Mouse (Mus musculus): ENCODE data around the gene Abr. TPM values are rescaled to one million over a fixed set of nuclear protein-coding genes. Genes with fewer than 3 reads are reported as not detected.

The Abr gene
- polyA plus RNA-seq, 1 experiment from 2014 or later, result 21.6 TPM

GRCm38 (mm10) chr11:76482697-76483096 lies 139.4 kb downstream of the Abr start:
- Histone ChIP-seq H3K36me3 (ENCODE audit: control insufficient read depth, insufficient read depth, low read length) (peaks cover 5% of the 10 kb centered on the region), H3K9ac (ENCODE audit: low read length) (peak overlapping the region; percentile 36), H3K4me2 (ENCODE audit: low read depth, low read length) (no peak overlapping the region), H3K4me1 (replicated peaks; ENCODE audit: control insufficient read depth, insufficient read depth, low read length) (peaks cover 18% of the 10 kb centered on the region), H3K27me3 (ENCODE audit: control insufficient read depth, insufficient read depth, low read depth, low read length) (no peaks in the 10 kb centered on the region), H3K4me3 (ENCODE audit: low read length) (no peak overlapping the region), H3K27ac (ENCODE audit: low read length) (peak overlapping the region; percentile 90), H3K9me3 (ENCODE audit: control insufficient read depth, low read length) (no peaks in the 10 kb centered on the region)
- peak; percentile 10; the same call in 1 of the 2 replicates for ATAC-seq (ENCODE audit: low read depth)
- 35% methylated on average over 5 of the region's 5 CpGs for WGBS

- ATAC-seq (ENCODE audit: low read depth), result no peak
- H3K4me1 ChIP-seq (replicated peaks; ENCODE audit: control insufficient read depth, insufficient read depth, low read length), result peaks cover 18% of the 10 kb centered on the region
- H3K9ac ChIP-seq (ENCODE audit: low read length), result 0 out of 2 replicates have a peak overlapping the region, but pooled peaks have one; percentile 8
- no peaks in the 10 kb centered on the region for H3K9me3 ChIP-seq (ENCODE audit: control insufficient read depth, low read length)
- H3K4me3 ChIP-seq (ENCODE audit: low read length), result no peak overlapping the region
- no peaks in the 10 kb centered on the region for H3K27me3 ChIP-seq (ENCODE audit: control insufficient read depth, insufficient read depth, low read depth, low read length)
- no peak overlapping the region for H3K4me2 ChIP-seq (ENCODE audit: low read depth, low read length)
- 59% methylated on average over 5 of the region's 5 CpGs for WGBS
- peak overlapping the region; percentile 90; the same call in 1 of the 2 replicates for H3K27ac ChIP-seq (ENCODE audit: low read length)
- H3K36me3 ChIP-seq (ENCODE audit: control insufficient read depth, insufficient read depth, low read length), result peaks cover 5% of the 10 kb centered on the region
Observed at GRCm38 (mm10) chr11:76482183-76482582, 139.9 kb downstream of the Abr start.

- Histone ChIP-seq H3K27ac (ENCODE audit: low read length) (no peak overlapping the region), H3K27me3 (ENCODE audit: control insufficient read depth, insufficient read depth, low read depth, low read length) (no peaks in the 10 kb centered on the region), H3K9ac (ENCODE audit: low read length) (no peak overlapping the region), H3K36me3 (ENCODE audit: control insufficient read depth, insufficient read depth, low read length) (peaks cover 7% of the 10 kb centered on the region), H3K4me3 (ENCODE audit: low read length) (no peak overlapping the region), H3K9me3 (ENCODE audit: control insufficient read depth, low read length) (no peaks in the 10 kb centered on the region), H3K4me1 (replicated peaks; ENCODE audit: control insufficient read depth, insufficient read depth, low read length) (peaks cover 25% of the 10 kb centered on the region), H3K4me2 (ENCODE audit: low read depth, low read length) (no peak overlapping the region)
- WGBS, result 90% methylated on average over 4 of the region's 4 CpGs
- no peak for ATAC-seq (ENCODE audit: low read depth)
Observed at GRCm38 (mm10) chr11:76479729-76480128, 142.4 kb downstream of the Abr start.

GRCm38 (mm10) chr11:76478676-76479655 lies 143.1 kb downstream of the Abr start:
- Histone ChIP-seq H3K36me3 (ENCODE audit: control insufficient read depth, insufficient read depth, low read length) (peaks cover 7% of the 10 kb centered on the region), H3K27me3 (ENCODE audit: control insufficient read depth, insufficient read depth, low read depth, low read length) (no peaks in the 10 kb centered on the region), H3K9ac (ENCODE audit: low read length) (no peak overlapping the region), H3K9me3 (ENCODE audit: control insufficient read depth, low read length) (no peaks in the 10 kb centered on the region), H3K4me2 (ENCODE audit: low read depth, low read length) (no peak overlapping the region), H3K4me3 (ENCODE audit: low read length) (no peak overlapping the region), H3K27ac (ENCODE audit: low read length) (no peak overlapping the region), H3K4me1 (replicated peaks; ENCODE audit: control insufficient read depth, insufficient read depth, low read length) (peaks cover 21% of the 10 kb centered on the region)
- 84% methylated on average over 13 of the region's 13 CpGs for WGBS
- no peak for ATAC-seq (ENCODE audit: low read depth)

GRCm38 (mm10) chr11:76477095-76477525 lies 145.0 kb downstream of the Abr start:
- H3K4me1 ChIP-seq (replicated peaks; ENCODE audit: control insufficient read depth, insufficient read depth, low read length), result peaks cover 6% of the 10 kb centered on the region; the same call in 1 of the 2 replicates
- WGBS, result 26% methylated on average over 5 of the region's 5 CpGs
- no peak overlapping the region for H3K4me2 ChIP-seq (ENCODE audit: low read depth, low read length)
- no peak overlapping the region for H3K4me3 ChIP-seq (ENCODE audit: low read length)
- no peak overlapping the region for H3K27ac ChIP-seq (ENCODE audit: low read length)
- peak; percentile 67 for ATAC-seq (ENCODE audit: low read depth)
- no peaks in the 10 kb centered on the region for H3K9me3 ChIP-seq (ENCODE audit: control insufficient read depth, low read length)
- no peaks in the 10 kb centered on the region for H3K27me3 ChIP-seq (ENCODE audit: control insufficient read depth, insufficient read depth, low read depth, low read length)
- H3K36me3 ChIP-seq (ENCODE audit: control insufficient read depth, insufficient read depth, low read length), result peaks cover 7% of the 10 kb centered on the region
- no peak overlapping the region for H3K9ac ChIP-seq (ENCODE audit: low read length)

- peaks cover 8% of the 10 kb centered on the region for H3K36me3 ChIP-seq (ENCODE audit: control insufficient read depth, insufficient read depth, low read length)
- no peaks in the 10 kb centered on the region for H3K9me3 ChIP-seq (ENCODE audit: control insufficient read depth, low read length)
- peak; percentile 29; the same call in 1 of the 2 replicates for ATAC-seq (ENCODE audit: low read depth)
- no peaks in the 10 kb centered on the region for H3K27me3 ChIP-seq (ENCODE audit: control insufficient read depth, insufficient read depth, low read depth, low read length)
- H3K4me3 ChIP-seq (ENCODE audit: low read length), result no peak overlapping the region
- H3K4me2 ChIP-seq (ENCODE audit: low read depth, low read length), result no peak overlapping the region
- H3K27ac ChIP-seq (ENCODE audit: low read length), result no peak overlapping the region
- peaks cover 6% of the 10 kb centered on the region; the same call in 1 of the 2 replicates for H3K4me1 ChIP-seq (replicated peaks; ENCODE audit: control insufficient read depth, insufficient read depth, low read length)
- 39% methylated on average over 8 of the region's 8 CpGs for WGBS
- no peak overlapping the region for H3K9ac ChIP-seq (ENCODE audit: low read length)
Observed at GRCm38 (mm10) chr11:76476376-76477094, 145.6 kb downstream of the Abr start.

- H3K4me3 ChIP-seq (ENCODE audit: low read length), result no peak overlapping the region
- peaks cover 4% of the 10 kb centered on the region for H3K36me3 ChIP-seq (ENCODE audit: control insufficient read depth, insufficient read depth, low read length)
- H3K4me2 ChIP-seq (ENCODE audit: low read depth, low read length), result no peak overlapping the region
- H3K27ac ChIP-seq (ENCODE audit: low read length), result no peak overlapping the region
- 29% methylated on average over 5 of the region's 5 CpGs for WGBS
- H3K27me3 ChIP-seq (ENCODE audit: control insufficient read depth, insufficient read depth, low read depth, low read length), result no peaks in the 10 kb centered on the region
- no peaks in the 10 kb centered on the region for H3K9me3 ChIP-seq (ENCODE audit: control insufficient read depth, low read length)
- H3K4me1 ChIP-seq (replicated peaks; ENCODE audit: control insufficient read depth, insufficient read depth, low read length), result peaks cover 28% of the 10 kb centered on the region
- H3K9ac ChIP-seq (ENCODE audit: low read length), result no peak overlapping the region
- ATAC-seq (ENCODE audit: low read depth), result no peak
Observed at GRCm38 (mm10) chr11:76472617-76473016, 149.5 kb downstream of the Abr start.

- H3K4me2 ChIP-seq (ENCODE audit: low read depth, low read length), result no peak overlapping the region
- 49% methylated on average over 11 of the region's 11 CpGs for WGBS
- ATAC-seq (ENCODE audit: low read depth), result peak; percentile 53
- H3K9ac ChIP-seq (ENCODE audit: low read length), result no peak overlapping the region; the same call in 1 of the 2 replicates
- peaks cover 25% of the 10 kb centered on the region for H3K4me1 ChIP-seq (replicated peaks; ENCODE audit: control insufficient read depth, insufficient read depth, low read length)
- no peak overlapping the region for H3K4me3 ChIP-seq (ENCODE audit: low read length)
- H3K36me3 ChIP-seq (ENCODE audit: control insufficient read depth, insufficient read depth, low read length), result peaks cover 2% of the 10 kb centered on the region
- H3K27ac ChIP-seq (ENCODE audit: low read length), result peak overlapping the region; percentile 43
- H3K27me3 ChIP-seq (ENCODE audit: control insufficient read depth, insufficient read depth, low read depth, low read length), result no peaks in the 10 kb centered on the region
- no peaks in the 10 kb centered on the region for H3K9me3 ChIP-seq (ENCODE audit: control insufficient read depth, low read length)
Observed at GRCm38 (mm10) chr11:76469311-76469998, 152.7 kb downstream of the Abr start.
